Mouse (Mus musculus) liver (tissue): Measurements from ENCODE around the gene Mapk1ip1l.

ENCODE experiments used
- DNase-seq: peaks from one replicate; pipeline ENCODE4 v3.0.0-alpha.2; 2020; ENCODE audit warnings: mixed read lengths

The Mapk1ip1l gene

GRCm38 (mm10) chr14:47305933-47306332, 7.9 kb downstream of the Mapk1ip1l start:
- no peak for DNase-seq

- no peak for DNase-seq
Measured at GRCm38 (mm10) chr14:47307669-47308068, 9.6 kb downstream of the Mapk1ip1l start.

DNA sequence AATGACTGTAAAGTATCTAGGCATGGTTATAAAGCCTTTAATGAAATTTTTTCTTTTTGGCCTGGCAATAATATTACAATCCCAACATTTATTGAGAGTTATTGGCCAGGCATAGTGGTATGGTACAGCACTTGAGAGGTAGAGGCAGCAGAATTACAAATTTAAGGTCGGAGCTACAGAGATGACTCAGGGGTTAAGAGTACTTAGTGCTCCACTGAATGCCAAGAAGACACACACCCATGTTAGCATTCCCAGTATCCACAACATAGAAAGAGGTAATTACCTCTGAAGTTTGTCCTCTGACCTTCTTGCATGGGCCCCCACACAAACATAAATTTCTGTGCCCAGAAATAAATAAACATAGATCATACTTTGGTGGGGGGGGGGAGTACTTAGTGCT, 11.0 kb downstream of the Mapk1ip1l start:
- DNase-seq, result no peak

DNA sequence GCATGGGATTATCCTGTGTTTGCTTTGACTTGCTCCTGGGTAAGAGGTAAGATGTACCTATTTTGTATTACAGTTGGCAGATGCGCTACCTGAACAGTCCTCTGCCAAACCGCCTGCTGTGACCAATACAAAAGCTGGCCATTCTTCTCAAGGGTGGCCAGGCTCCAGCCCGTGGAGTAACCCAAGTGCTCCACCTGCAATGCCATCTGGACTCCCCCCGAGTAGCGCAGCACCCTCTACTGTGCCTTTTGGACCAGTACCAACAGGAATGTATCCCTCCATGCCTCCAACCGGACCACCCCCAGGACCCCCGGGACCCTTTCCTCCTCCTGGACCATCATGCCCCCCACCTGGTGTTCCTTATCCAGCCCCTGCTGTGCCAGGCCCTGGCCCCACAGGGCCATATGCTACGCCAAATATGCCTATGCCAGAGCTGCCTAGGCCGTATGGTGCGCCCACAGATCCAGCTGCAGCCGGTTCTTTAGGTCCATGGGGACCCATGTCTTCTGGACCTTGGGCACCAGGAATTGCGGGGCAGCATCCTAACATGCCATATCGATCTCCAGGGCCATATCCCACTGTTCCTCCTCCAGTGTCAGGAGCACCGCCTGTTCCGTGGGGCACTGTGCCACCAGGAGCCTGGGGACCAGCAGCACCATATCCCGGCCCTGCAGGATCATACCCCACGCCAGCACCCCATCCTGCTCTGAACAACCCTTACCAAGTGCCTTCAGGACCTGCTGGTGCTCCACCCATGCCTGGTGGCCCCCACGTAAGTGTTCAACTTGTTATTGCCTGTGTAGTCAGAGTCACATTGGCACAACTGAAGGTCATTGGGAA, 12.5 kb downstream of the Mapk1ip1l start:
- DNase-seq, result no peak

DNA sequence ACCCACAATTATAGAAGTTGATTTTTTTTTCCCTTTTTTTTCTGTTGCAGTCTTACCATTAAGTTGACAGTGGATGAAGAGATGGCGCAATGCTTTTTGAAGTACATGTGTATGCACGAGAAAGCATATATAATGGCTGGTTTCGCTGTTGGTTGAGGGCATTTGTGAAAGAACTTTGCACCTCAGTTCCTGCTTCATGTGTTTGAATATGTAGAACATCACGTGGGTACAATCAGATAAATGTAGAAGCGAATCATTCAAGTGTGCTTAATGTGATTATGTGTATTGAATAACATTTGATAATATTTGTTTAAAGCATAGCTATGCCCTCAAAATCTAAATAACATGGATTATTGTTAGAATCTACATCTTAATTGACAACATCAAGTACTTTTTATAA, 21.3 kb downstream of the Mapk1ip1l start:
- no peak for DNase-seq

- DNase-seq, result peak; percentile 56
Measured at GRCm38 (mm10) chr14:47321581-47321980, 23.5 kb downstream of the Mapk1ip1l start.

- DNase-seq, result no peak
Measured at GRCm38 (mm10) chr14:47325965-47326761, 28.1 kb downstream of the Mapk1ip1l start.

DNA sequence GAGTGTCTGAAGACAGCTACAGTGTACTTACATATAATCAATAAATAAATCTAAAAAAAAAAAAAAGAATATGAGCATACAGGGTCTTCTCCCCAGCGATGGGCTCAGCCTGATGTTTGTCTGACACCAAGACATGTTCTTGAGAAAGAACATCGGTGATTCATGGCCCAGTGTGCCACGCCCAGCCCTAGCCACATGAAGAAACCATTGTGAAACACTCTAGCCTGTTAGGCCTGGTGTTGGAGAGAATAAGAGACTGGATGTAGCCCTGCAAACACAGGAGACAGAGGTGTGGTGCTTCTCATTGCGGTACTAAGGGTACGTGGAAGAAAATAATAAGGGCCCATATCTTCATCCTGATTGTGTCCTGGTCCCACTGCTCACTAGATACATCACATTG, 29.3 kb downstream of the Mapk1ip1l start:
- DNase-seq, result no peak

GRCm38 (mm10) chr14:47331920-47332319, 33.9 kb downstream of the Mapk1ip1l start:
- no peak for DNase-seq

- peak; percentile 71 for DNase-seq
Measured at GRCm38 (mm10) chr14:47334819-47335218, 36.8 kb downstream of the Mapk1ip1l start.

GRCm38 (mm10) chr14:47335300-47335699, 37.2 kb downstream of the Mapk1ip1l start:
- DNase-seq, result no peak

DNA sequence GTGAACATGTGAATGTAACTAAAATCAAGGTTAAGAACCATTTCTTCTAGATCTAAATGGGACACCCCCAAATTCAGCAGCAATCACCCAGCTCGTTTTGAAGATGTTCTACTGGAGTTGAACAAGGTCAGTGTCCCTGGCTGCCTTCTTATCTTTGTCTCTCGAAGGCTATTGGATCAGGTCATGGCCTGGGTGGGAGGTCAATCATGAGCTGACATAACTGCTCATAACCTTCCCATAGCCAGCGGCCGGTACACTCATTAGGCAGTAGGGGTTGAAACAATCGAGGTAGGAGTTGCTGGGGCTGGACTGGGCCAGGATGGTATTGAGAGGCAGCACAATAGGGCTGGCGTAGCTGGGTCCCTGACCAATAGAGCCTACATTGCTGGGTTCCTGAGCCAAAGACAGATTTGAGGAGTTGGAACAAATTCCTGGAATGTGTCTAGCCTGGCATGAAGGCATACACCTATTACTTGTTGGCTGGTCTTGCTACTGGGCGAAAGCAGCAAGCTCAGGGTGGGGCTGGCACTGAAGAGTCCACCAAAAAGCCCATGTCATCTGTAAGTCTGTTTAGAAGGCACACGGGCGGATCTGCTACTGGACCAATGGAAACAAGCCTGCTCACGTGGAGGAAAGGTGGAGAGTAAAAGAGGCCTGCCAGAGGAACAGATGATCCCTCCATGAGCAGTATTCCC, 42.3 kb downstream of the Mapk1ip1l start:
- DNase-seq, result no peak

DNA sequence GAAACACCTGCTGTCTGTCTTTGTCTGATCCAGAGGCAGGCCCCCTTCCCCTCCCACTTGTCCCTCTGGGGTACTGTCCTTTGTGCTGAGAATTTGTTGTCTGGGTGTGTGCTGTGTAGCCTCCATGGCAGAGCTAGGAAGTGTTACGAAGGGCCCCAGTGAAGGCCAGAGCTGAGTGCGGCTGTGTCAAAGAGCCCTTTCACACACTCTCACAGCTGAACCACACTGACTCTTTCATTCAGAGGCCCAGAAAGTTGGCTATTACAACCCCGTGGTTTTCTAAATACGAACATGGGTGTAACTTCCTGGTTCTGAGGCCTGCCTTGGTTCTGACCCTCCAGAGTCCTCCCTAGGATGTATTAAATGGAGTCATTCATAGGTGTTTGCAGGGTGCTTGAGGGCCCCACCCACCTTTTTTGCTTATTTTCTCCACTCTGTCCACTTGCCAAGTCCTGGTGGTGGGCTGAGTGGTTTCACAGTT, 43.8 kb downstream of the Mapk1ip1l start:
- no peak for DNase-seq

DNA sequence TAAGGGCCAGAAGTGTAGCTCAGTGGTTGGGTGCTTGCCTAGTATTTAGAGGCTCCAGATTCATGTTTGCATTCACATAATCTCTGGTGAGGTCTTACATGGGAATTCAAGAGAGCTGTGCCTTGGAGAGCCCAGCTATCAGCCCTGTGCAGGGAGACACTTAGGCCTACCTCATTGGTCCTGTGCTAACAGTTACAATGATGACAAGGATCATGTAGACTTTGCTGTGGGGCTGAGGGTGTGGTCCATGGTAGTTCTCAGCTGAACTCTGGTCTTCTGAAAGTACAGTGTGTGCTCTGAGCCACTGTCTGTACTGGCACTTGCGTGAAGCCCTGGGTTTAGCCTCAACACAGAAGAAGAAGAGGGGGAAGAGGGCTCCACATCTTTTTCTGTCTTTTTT, 48.6 kb downstream of the Mapk1ip1l start:
- DNase-seq, result no peak

DNA sequence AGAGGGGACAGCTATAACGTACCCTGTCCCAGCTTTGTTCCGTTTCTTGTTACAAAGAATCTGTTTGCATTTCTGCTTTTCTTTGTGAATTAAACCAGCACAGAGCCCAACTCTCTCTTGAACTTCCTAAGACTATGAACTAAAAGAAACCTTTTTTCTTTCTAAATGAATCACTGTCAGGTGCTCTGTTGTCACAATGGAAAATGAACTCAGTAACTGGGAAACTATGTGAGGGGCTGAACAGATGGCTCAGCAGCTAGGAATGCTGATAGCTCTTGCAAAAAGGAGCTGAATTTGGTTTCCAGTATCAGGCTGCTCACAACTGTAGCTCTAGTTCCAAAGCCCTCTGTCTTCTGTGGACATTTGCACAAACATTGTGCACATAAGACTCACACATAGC, 52.9 kb downstream of the Mapk1ip1l start:
- no peak for DNase-seq

DNA sequence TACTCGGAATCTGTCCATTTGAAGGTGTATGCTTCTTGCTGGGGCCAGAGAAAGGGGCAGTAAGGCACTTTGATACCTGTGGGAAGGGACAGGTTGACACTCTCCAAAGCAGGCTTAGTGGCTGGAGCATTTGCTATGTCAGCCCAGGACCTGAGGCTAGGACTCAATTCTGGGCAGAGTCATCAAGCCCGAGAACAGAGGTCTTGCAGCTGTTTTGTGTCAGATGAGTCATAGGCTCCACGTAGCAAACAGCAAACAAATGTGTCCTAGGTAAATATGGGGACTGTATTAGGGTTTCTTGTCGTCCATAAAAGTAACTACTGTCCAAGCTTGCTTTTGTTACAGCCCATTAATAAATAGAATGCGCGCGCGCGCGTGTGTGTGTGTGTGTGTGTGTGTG, 54.2 kb downstream of the Mapk1ip1l start:
- DNase-seq, result no peak

DNA sequence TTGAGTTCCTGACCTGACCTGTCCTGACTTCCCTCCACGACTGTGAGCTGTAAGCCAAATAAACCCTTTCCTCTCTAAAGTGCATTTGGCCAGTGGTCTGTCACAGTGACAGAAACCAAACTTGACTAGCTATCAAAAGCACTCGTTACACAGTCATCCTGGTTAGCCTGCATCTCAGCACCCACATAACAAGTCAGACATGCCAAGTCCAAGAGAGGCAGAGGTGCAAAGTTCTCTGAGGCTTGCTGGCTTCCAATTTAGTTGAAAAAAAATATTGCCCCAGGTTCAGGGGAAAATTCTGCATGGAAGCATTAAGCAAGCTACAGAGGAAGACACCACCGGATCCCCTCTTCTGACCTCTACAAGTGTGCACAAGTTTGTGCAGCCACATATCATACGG, 55.2 kb downstream of the Mapk1ip1l start:
- DNase-seq, result no peak

DNA sequence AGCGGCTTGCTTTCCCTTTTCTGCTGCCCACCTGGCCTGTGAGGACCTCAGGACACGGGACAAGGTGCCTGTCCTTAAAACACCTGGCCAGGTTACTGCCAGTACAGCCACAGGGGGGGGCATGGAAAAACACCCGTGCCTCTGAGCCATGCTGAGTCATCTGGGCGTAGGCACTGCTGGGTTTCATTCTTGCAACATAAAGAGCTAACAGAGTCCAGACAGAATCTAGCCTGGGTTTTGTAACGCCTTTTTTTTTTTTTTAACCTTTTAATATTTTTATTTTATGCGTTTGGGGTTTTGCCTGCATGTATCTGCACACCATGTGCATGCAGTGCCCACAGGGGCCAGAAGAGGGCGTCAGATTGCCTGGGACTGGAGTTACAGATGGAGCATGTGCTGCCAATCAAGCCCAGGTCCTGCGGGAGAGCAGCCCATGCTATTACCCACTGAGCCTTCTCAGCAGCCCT, 56.1 kb downstream of the Mapk1ip1l start:
- peak; percentile 77 for DNase-seq

DNA sequence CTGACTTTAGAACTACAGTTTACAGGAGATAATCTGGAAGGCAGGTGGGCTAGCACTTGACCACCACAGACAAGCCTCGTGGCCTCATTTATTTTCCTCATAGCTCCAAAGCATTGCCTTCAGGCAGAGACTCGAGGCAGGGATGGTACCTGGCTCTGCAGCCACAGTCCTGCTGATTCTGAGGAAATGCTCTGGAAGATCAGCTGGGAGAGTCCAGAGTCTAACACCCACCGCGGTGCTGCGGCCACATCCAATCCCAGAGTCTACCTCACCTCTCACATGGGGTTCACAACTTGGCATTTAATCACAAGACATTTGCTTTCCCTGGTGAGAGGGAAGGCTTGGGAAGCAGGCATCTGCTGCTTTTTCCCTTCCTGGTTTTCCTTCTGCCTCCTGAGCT, 56.9 kb downstream of the Mapk1ip1l start:
- no peak for DNase-seq

GRCm38 (mm10) chr14:47356622-47357021, 58.6 kb downstream of the Mapk1ip1l start:
- no peak for DNase-seq

DNA sequence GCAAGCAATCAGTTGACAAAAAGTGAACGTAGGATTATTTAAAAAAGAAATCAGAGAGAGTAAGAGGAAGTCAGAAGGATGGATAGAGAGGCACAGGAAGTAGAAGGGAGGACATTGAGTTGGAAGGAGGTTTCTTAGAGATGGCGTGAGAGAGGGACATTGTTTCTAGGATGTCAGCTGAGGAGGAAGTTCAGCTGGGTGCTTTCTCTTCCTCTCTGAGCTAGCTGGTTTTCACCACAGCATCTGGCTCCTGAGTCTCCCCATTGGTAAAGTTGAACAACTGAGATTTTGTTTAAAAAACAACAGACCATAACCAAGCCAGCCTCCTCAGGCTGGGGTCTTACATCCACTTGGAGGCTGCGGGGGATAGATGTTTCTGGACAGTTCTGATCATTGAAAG, 61.5 kb downstream of the Mapk1ip1l start:
- no peak for DNase-seq

DNA sequence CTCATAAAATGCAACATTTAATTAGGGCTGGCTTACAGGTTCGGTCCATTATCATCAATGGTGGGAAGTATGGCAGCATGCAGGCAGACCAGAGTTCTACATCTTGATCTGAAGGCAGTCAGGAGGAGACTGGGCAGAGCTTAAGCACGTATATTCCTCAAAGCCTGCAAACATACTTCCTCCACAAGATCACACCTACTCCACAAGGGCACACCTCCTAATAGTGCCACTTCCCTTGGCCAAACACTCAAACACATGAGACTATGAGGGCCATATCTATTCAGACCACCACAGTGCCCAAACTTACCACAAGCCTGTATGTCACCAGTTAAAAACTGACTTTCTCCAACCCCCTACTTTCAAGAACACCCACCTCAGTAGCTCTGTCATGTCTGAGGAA, 63.4 kb downstream of the Mapk1ip1l start:
- no peak for DNase-seq

GRCm38 (mm10) chr14:47361899-47362298, 63.8 kb downstream of the Mapk1ip1l start:
- no peak for DNase-seq
